Mouse (Mus musculus) CH12.LX (cell line): Measurements from ENCODE around the gene Slc23a4. TPM values are rescaled to one million over a fixed set of nuclear protein-coding genes. Genes with fewer than 3 reads are reported as not detected.

ENCODE experiments used
- DNase-seq: peaks from one replicate; pipeline ENCODE4 v3.0.0-alpha.2; 2013; ENCODE audit errors: extremely low read depth
- H3K27ac ChIP-seq: 2 replicates; pipeline ENCODE4 v1.5.1; 2012; ENCODE audit warnings: low read depth, mild to moderate bottlenecking, control low read depth, moderate library complexity; ENCODE audit not compliant: insufficient read depth
- H3K27me3 ChIP-seq: replicated peaks from 2 replicates; pipeline ENCODE3; 2012; ENCODE audit warnings: inconsistent platforms
- H3K36me3 ChIP-seq, 2 experiments: replicated peaks in 1 of 2; 2 replicates each; pipeline versions ENCODE3 to v1.6.1; 2012; ENCODE audit warnings: inconsistent platforms in 1 of 2, low read length in 1 of 2, mild to moderate bottlenecking in 1 of 2, mixed read lengths in 1 of 2, moderate library complexity in 1 of 2; ENCODE audit not compliant: control insufficient read depth in 1 of 2, insufficient read depth in 1 of 2
- H3K4me1 ChIP-seq, 2 experiments: 2 replicates each; pipeline ENCODE4 v1.6.1; 2012; ENCODE audit warnings: inconsistent platforms in 1 of 2, moderate library complexity in 1 of 2; ENCODE audit not compliant: insufficient read depth in 2 of 2, control insufficient read depth in 1 of 2
- H3K4me2 ChIP-seq: 2 replicates; pipeline ENCODE4 v1.6.1; 2012; ENCODE audit warnings: low read depth, mild to moderate bottlenecking, control low read depth; ENCODE audit not compliant: poor library complexity, insufficient read depth, severe bottlenecking
- H3K4me3 ChIP-seq, 3 experiments: fragments of 150-350 bp in 1 of 3; sonication (generic) in 1 of 3; replicated peaks in 1 of 3; 2 replicates each; pipeline versions ENCODE3 to v1.5.1; 2011 to 2012; ENCODE audit warnings: low read depth in 2 of 3, low read length in 2 of 3, mild to moderate bottlenecking in 2 of 3, moderate library complexity in 2 of 3, control low read depth in 1 of 3, improper control_type of control experiment in 1 of 3, inconsistent platforms in 1 of 3, mixed read lengths in 1 of 3; ENCODE audit not compliant: poor library complexity in 1 of 3
- H3K79me2 ChIP-seq: replicated peaks from 2 replicates; pipeline ENCODE4 v1.6.1; 2012; ENCODE audit warnings: mild to moderate bottlenecking, moderate library complexity; ENCODE audit not compliant: control insufficient read depth, poor library complexity, insufficient read depth, severe bottlenecking; ENCODE audit errors: extremely low read depth
- H3K9ac ChIP-seq: 2 replicates; pipeline ENCODE4 v1.6.1; 2012; ENCODE audit warnings: low read depth, mild to moderate bottlenecking, control low read depth, moderate library complexity; ENCODE audit not compliant: insufficient read depth
- H3K9me3 ChIP-seq: replicated peaks from 2 replicates; pipeline ENCODE3; 2012; ENCODE audit warnings: low read length, inconsistent platforms, mixed read lengths
- CHD1 ChIP-seq: IDR thresholded peaks from 2 replicates; pipeline ENCODE4 v1.6.1; 2012; ENCODE audit warnings: low read depth, low read length, improper control_type of control experiment, inconsistent platforms
- ELF1 ChIP-seq: IDR thresholded peaks from 2 replicates; pipeline ENCODE4 v1.6.1; 2014; ENCODE audit warnings: low read depth, mild to moderate bottlenecking, inconsistent platforms, low read length, improper control_type of control experiment
- ETS1 ChIP-seq: conservative IDR thresholded peaks from 2 replicates; pipeline ENCODE4 v1.6.1; 2012; ENCODE audit warnings: low read depth, mild to moderate bottlenecking, inconsistent platforms, low read length, improper control_type of control experiment, moderate library complexity
- GABPA ChIP-seq: IDR thresholded peaks from 2 replicates; pipeline ENCODE4 v1.6.1; 2012; ENCODE audit warnings: low read depth, low read length, improper control_type of control experiment, inconsistent platforms; ENCODE audit not compliant: insufficient replicate concordance
- HCFC1 ChIP-seq: IDR thresholded peaks from 2 replicates; pipeline ENCODE4 v1.6.1; 2012; ENCODE audit warnings: low read depth, mild to moderate bottlenecking, inconsistent platforms, low read length, improper control_type of control experiment
- JUND ChIP-seq: conservative IDR thresholded peaks from 2 replicates; pipeline ENCODE4 v1.6.1; 2011; ENCODE audit warnings: low read depth, low read length, improper control_type of control experiment
- MAX ChIP-seq: IDR thresholded peaks from 2 replicates; pipeline ENCODE4 v1.6.1; 2011; ENCODE audit warnings: low read length, improper control_type of control experiment
- MXI1 ChIP-seq: IDR thresholded peaks from 2 replicates; pipeline ENCODE4 v1.6.1; 2011; ENCODE audit warnings: mild to moderate bottlenecking, low read depth, low read length, improper control_type of control experiment
- MYC ChIP-seq: IDR thresholded peaks from 2 replicates; pipeline ENCODE4 v1.6.1; 2011; ENCODE audit warnings: low read depth, mild to moderate bottlenecking, improper control_type of control experiment, low read length
- NELFE ChIP-seq: IDR thresholded peaks from 2 replicates; pipeline ENCODE4 v1.6.1; 2011; ENCODE audit warnings: low read depth, low read length, improper control_type of control experiment
- NRF1 ChIP-seq: IDR thresholded peaks from 2 replicates; pipeline ENCODE4 v1.6.1; 2014; ENCODE audit warnings: low read depth, mild to moderate bottlenecking, inconsistent platforms, low read length, improper control_type of control experiment, moderate library complexity
- POLR2AphosphoS2 ChIP-seq: IDR thresholded peaks from 2 replicates; pipeline ENCODE4 v1.6.1; 2011; ENCODE audit warnings: low read depth, low read length, improper control_type of control experiment
- SIN3A ChIP-seq: IDR thresholded peaks from 2 replicates; pipeline ENCODE4 v1.6.1; 2012; ENCODE audit warnings: low read length, improper control_type of control experiment, inconsistent platforms
- SMC3 ChIP-seq: IDR thresholded peaks from 2 replicates; pipeline ENCODE4 v1.6.1; 2011; ENCODE audit warnings: low read depth, low read length, improper control_type of control experiment
- UBTF ChIP-seq: IDR thresholded peaks from 2 replicates; pipeline ENCODE4 v1.6.1; 2012; ENCODE audit warnings: low read depth, mild to moderate bottlenecking, inconsistent platforms, low read length, improper control_type of control experiment, moderate library complexity
- USF1 ChIP-seq: IDR thresholded peaks from 2 replicates; pipeline ENCODE4 v1.6.1; 2014; ENCODE audit warnings: low read depth, mild to moderate bottlenecking, inconsistent platforms, low read length, improper control_type of control experiment
- USF2 ChIP-seq: conservative IDR thresholded peaks from 2 replicates; pipeline ENCODE4 v1.6.1; 2011; ENCODE audit warnings: low read depth, low read length, improper control_type of control experiment
- ZKSCAN1 ChIP-seq: IDR thresholded peaks from 2 replicates; pipeline ENCODE4 v1.6.1; 2012; ENCODE audit warnings: low read depth, inconsistent platforms, low read length, improper control_type of control experiment, borderline replicate concordance
- ZNF384 ChIP-seq: IDR thresholded peaks from 2 replicates; pipeline ENCODE4 v1.6.1; 2012; ENCODE audit warnings: low read depth, low read length, improper control_type of control experiment, inconsistent platforms
- dilution Hi-C: fragments of 300-500 bp; cut with MboI; formaldehyde crosslinking; loops from 2 replicates; pipeline ENCODE4 v1.14.3; 2020; ENCODE audit warnings: low sequenced_read_pairs; ENCODE audit not compliant: extremely low pct_unique_long_range_greater_than_20kb, extremely low pct_ligation_motif_present
- in situ Hi-C: fragments of 300-500 bp; cut with MboI; formaldehyde crosslinking; loops from 3 replicates; pipeline ENCODE4 v1.14.3; 2019; ENCODE audit warnings: low sequenced_read_pairs, low pct_ligation_motif_present, low pct_unique_long_range_greater_than_20kb, mixed read lengths
- polyA plus RNA-seq: library from polyadenylated mRNA; unstranded; fragments of >175 nt; gene quantifications from 2 replicates; pipeline ENCODE4 v1.2.1, GENCODE M21; 2012; ENCODE audit warnings: low read depth; ENCODE audit not compliant: insufficient read length
- total RNA-seq, 2 experiments: library from RNA; depleted of rRNA; stranded (reverse); fragments of 300-350 nt in 1 of 2; fragments of >200 nt in 1 of 2; gene quantifications; 2 replicates each; pipeline ENCODE4 v1.2.3; 2012 to 2014

Slc23a4 gene
- total and polyA plus RNA-seq, 3 experiments: 0.21 to 0.30 (median 0.27) TPM

DNA sequence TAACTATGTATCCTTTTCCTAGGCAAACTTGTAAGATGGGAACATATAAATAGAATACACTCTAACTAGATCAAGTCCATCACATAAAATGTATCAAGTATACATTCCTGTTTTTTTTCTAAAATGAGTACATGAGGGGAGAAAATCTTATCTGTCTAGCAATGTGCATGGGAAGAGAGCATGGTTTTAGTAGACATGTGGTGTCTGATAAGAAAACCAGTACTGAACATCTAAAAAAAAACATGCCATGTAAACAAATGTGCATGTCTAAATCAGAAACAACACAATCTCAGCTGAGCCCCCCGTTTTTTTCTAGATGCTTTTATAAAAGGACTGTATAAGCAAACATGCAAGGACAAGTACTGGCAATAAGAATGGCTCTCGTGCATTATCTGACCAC lies 44.5 kb upstream of the Slc23a4 start:
- TF ChIP-seq MAX (no peak), ZNF384 (no peak), HCFC1 (no peak)
- Histone ChIP-seq H3K4me2 (no peak overlapping the region), H3K27ac (no peak overlapping the region), H3K36me3 (peaks cover 10 to 41% of the 10 kb centered on the region in 2 experiments), H3K9ac (no peak overlapping the region), H3K4me1 (peaks cover 0 to 13% of the 10 kb centered on the region in 2 experiments; a peak in 1 of 4 replicates), H3K4me3 (no peak overlapping the region), H3K9me3 (no peaks in the 10 kb centered on the region), H3K79me2 (no peaks in the 10 kb centered on the region), H3K27me3 (no peaks in the 10 kb centered on the region)
- no peak for DNase-seq
- dilution Hi-C loops (no loop called here), in situ Hi-C loops (no loop called here)

DNA sequence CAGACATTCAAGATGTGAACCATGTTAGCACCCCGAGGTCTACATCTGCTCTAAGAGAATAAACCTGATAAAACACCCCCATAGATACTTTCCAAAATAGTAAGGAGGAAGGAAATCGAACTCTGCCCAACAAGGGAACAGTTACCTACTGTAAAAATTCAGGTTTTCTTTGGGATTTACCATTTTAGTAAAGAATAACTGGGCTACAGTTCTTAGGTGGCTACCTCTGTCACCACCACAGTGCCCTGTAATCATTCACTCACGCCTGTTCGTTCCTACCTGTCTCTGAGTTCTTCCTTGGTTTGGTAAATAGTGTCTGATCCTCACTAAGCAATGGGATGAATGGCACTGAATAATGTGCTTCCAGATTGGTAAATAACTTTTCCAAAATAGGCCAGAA lies 42.6 kb upstream of the Slc23a4 start:
- H3K9ac ChIP-seq: no peak overlapping the region
- no peak for TF ChIP-seq ELF1
- TF ChIP-seq MXI1: no peak
- no peak for TF ChIP-seq HCFC1
- no peak for TF ChIP-seq ETS1
- no peak for TF ChIP-seq NELFE
- no peak for TF ChIP-seq JUND
- TF ChIP-seq USF1: no peak
- no peak for TF ChIP-seq NRF1
- TF ChIP-seq ZKSCAN1: no peak
- no peak for TF ChIP-seq SMC3
- no peak for TF ChIP-seq MYC
- no peak for TF ChIP-seq MAX
- TF ChIP-seq, all 38 proteins: peak for 0
- H3K36me3 ChIP-seq: peaks cover 5 to 35% of the 10 kb centered on the region in 2 experiments
- no peak overlapping the region for H3K4me3 ChIP-seq
- no peak for DNase-seq
- no peak overlapping the region for H3K4me2 ChIP-seq
- in situ Hi-C loops (no loop called here), dilution Hi-C loops (no loop called here)
- H3K27me3 ChIP-seq: no peaks in the 10 kb centered on the region
- no peaks in the 10 kb centered on the region for H3K9me3 ChIP-seq
- H3K79me2 ChIP-seq: no peaks in the 10 kb centered on the region
- no peak overlapping the region for H3K27ac ChIP-seq
- peaks cover 0 to 15% of the 10 kb centered on the region in 2 experiments; a peak in 1 of 4 replicates for H3K4me1 ChIP-seq

DNA sequence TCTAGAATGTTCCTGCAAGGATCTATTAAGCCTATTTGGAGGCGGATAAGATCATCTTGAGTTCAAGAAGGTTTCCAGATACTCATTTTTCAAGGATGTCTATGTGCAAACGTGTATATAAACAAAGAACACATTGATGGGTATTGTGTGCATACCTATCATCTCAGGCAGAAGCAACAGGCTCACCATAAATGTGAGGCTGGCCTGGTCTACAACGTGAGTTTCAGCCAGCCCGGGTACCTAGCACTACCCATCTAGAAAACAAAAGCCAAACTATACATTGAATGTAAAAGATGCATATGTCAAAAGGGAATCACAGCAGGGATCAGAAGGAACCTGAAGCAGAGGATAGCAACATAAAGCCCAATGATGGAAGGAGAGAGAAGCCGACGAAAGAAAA lies 42.0 kb upstream of the Slc23a4 start:
- H3K27ac ChIP-seq: no peak overlapping the region
- H3K36me3 ChIP-seq: peaks cover 5 to 36% of the 10 kb centered on the region in 2 experiments
- H3K79me2 ChIP-seq: no peaks in the 10 kb centered on the region
- no peak overlapping the region for H3K9ac ChIP-seq
- peaks cover 0 to 15% of the 10 kb centered on the region in 2 experiments; a peak in 1 of 4 replicates for H3K4me1 ChIP-seq
- dilution Hi-C loops (no loop called here), in situ Hi-C loops (no loop called here)
- H3K27me3 ChIP-seq: no peaks in the 10 kb centered on the region
- DNase-seq: no peak
- no peak overlapping the region for H3K4me2 ChIP-seq
- TF ChIP-seq POLR2AphosphoS2 (no peak), SIN3A (no peak), UBTF (no peak), ELF1 (no peak), GABPA (no peak), ETS1 (no peak), MYC (no peak), USF2 (no peak), CHD1 (no peak), NELFE (no peak)
- no peaks in the 10 kb centered on the region for H3K9me3 ChIP-seq
- no peak overlapping the region for H3K4me3 ChIP-seq
